In the genomic region with DNA sequence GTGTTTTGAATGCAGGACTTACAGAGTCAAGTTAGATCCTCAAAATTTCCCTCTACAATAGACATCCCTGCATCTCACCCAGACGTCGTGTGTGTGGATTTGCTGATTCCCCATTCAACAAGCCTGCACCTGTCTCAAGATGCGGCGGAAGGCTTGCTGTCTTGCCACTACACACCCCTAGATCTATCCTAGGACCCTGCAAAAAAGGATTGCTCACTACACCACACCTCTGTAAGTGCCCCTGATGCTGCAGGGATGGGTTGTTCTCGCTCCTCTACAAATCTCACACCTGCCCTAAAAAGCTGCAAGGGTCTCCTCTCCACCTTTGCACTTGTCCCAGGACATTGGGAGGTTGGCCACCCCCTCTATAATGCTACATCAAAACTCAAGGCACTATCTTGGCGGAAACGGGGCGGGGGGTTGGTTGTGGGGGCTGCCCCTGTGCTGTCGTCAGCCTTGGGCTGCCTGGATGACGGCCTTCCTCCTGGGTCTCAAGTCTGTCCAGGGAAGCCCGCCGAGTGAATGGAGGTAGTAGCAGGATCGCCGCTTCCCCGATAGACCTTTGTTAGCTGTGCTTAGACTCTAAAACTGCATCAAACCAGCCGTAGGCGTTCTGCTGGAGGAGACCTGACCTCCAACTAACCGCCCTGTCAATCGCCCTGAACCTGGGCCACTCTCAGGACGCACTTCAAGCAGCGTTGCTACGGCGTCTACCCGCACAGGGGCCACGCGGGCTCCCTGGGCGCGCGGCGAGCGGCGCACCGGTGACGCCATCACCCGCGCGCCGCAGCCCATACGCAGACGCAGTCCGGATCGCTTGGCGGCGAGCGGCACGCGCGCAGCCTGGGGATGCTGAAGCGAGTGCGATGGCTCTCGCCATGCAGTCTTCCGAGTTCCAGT, we compare ENCODE assay signal across 7 mouse cellular contexts. TPM values are rescaled to one million over a fixed set of nuclear protein-coding genes. Genes with fewer than 3 reads are reported as not detected.
A peak's percentile ranks its signal among the peaks of the same experiment; 100 is the strongest.
DNase-seq lines count a peak whose midpoint lies in the region; ATAC-seq and TF ChIP-seq lines count a peak whose summit lies in the region.

A gene (plus strand): TSS at position 492 of the 900 bp plus-strand sequence.
A gene (minus strand): TSS at position 741 of the 900 bp plus-strand sequence.

- H3K36me3 ChIP-seq in intestine, embryonic 16.5 days (ENCODE audit: control insufficient read depth, insufficient read depth, low read length) = no peaks in the 10 kb centered on the region
- H3K36me3 ChIP-seq in limb, embryonic 10.5 days = peaks cover 9% of the 10 kb centered on the region
- peaks cover 10% of the 10 kb centered on the region for H3K36me3 ChIP-seq in midbrain, embryonic 12.5 days
- no peaks in the 10 kb centered on the region for H3K36me3 ChIP-seq in small intestine, adult 2 months (ENCODE audit: control insufficient read depth, insufficient read depth, low read length)

- H3K27ac ChIP-seq in intestine, embryonic 16.5 days (ENCODE audit: low read length) = peak within 1 kb of the TSS; percentile 77
- H3K27ac ChIP-seq in limb, embryonic 10.5 days = peak within 1 kb of the TSS; percentile 93
- H3K27ac ChIP-seq in midbrain, embryonic 12.5 days (replicated peaks) = peak within 1 kb of the TSS; percentile 73
- H3K27ac ChIP-seq in small intestine, adult 2 months (ENCODE audit: insufficient read depth, low read depth, low read length) = 0 out of 2 replicates have a peak within 1 kb of the TSS, but pooled peaks have one; percentile 27

- TF ChIP-seq POLR2A in small intestine, adult 2 months (IDR thresholded peaks at IDR 0.05; ENCODE audit: low read depth, low read length) = peak; percentile 38; the same call in 1 of the 2 replicates

- peak within 1 kb of the TSS; percentile 97 for H3K4me3 ChIP-seq in intestine, embryonic 16.5 days (ENCODE audit: low read length)
- H3K4me3 ChIP-seq in limb, embryonic 10.5 days = peak within 1 kb of the TSS; percentile 85
- H3K4me3 ChIP-seq in midbrain, embryonic 12.5 days = peak within 1 kb of the TSS; percentile 91
- peak within 1 kb of the TSS; percentile 93 for H3K4me3 ChIP-seq in small intestine, adult 2 months (ENCODE audit: low read depth, low read length)

- TF ChIP-seq CTCF in small intestine, adult 2 months (IDR thresholded peaks at IDR 0.05; ENCODE audit: extremely low read depth, insufficient read length, insufficient replicate concordance, low read depth, low read length) = no peak

- peaks cover 19% of the 10 kb centered on the region for H3K4me1 ChIP-seq in intestine, embryonic 16.5 days (ENCODE audit: control insufficient read depth, insufficient read depth, low read length)
- peaks cover 29% of the 10 kb centered on the region for H3K4me1 ChIP-seq in limb, embryonic 10.5 days
- peaks cover 24% of the 10 kb centered on the region for H3K4me1 ChIP-seq in midbrain, embryonic 12.5 days
- no peaks in the 10 kb centered on the region; the same call in 1 of the 2 replicates for H3K4me1 ChIP-seq in small intestine, adult 2 months (ENCODE audit: control insufficient read depth, insufficient read depth, insufficient read length, low read length)

- WGBS in intestine, embryonic 16.5 days = 5% methylated on average over 52 of the region's 52 CpGs
- WGBS in limb, embryonic 10.5 days = 5% methylated on average over 52 of the region's 52 CpGs
- 6% methylated on average over 52 of the region's 52 CpGs for WGBS in midbrain, embryonic 12.5 days
- WGBS in small intestine, adult 2 months = 4% methylated on average over 52 of the region's 52 CpGs

- H3K4me2 ChIP-seq in intestine, embryonic 16.5 days (ENCODE audit: low read depth, low read length) = peak within 1 kb of the TSS; percentile 97
- H3K4me2 ChIP-seq in midbrain, embryonic 12.5 days (replicated peaks) = peak within 1 kb of the TSS; percentile 72

- no peaks in the 10 kb centered on the region for H3K9me3 ChIP-seq in intestine, embryonic 16.5 days (ENCODE audit: control insufficient read depth, low read length)
- no peaks in the 10 kb centered on the region for H3K9me3 ChIP-seq in limb, embryonic 10.5 days (replicated peaks)
- H3K9me3 ChIP-seq in midbrain, embryonic 12.5 days = no peaks in the 10 kb centered on the region

- peak; percentile 96 for ATAC-seq in intestine, embryonic 16.5 days
- ATAC-seq in midbrain, embryonic 12.5 days (ENCODE audit: low FRiP score, low read depth) = peak; percentile 93

- no peaks in the 10 kb centered on the region for H3K27me3 ChIP-seq in intestine, embryonic 16.5 days (replicated peaks; ENCODE audit: control insufficient read depth, insufficient read depth, low read length)
- H3K27me3 ChIP-seq in limb, embryonic 10.5 days (ENCODE audit: low read depth, poor library complexity, severe bottlenecking) = no peaks in the 10 kb centered on the region
- H3K27me3 ChIP-seq in midbrain, embryonic 12.5 days = 0 out of 2 replicates have a peak, but pooled peaks cover 5% of the 10 kb centered on the region
- no peaks in the 10 kb centered on the region for H3K27me3 ChIP-seq in small intestine, adult 2 months (ENCODE audit: control insufficient read depth, insufficient read depth, low read length)

- intact Hi-C loops in gastrocnemius, postnatal 14 days (cut with DNase I; ENCODE audit: low total_unique reads) = no loop called here

- peak within 1 kb of the TSS; percentile 89 for H3K9ac ChIP-seq in intestine, embryonic 16.5 days (ENCODE audit: low read depth, low read length)
- peak within 1 kb of the TSS; percentile 89 for H3K9ac ChIP-seq in midbrain, embryonic 12.5 days (replicated peaks)

- DNase-seq in adrenal gland, adult 2 months = peak; percentile 88
- DNase-seq in embryo, embryonic 10.5 days (ENCODE audit: low spot score) = peak; percentile 91
- DNase-seq in gastrocnemius, postnatal 14 days = peak; percentile 79
- peak; percentile 89 for DNase-seq in limb, embryonic 10.5 days (ENCODE audit: low spot score)

RNA-seq across cellular contexts. Expression of the first gene that starts in this region (rescaled TPM):
- 10 to 100 TPM; 23.6 to 23.7 TPM for total RNA-seq in adrenal gland, adult 2 months (2021)
- polyA plus RNA-seq in adrenal gland, adult 2 months (2012; rRNA removed) = 17.3 and 24.3 TPM in 2 replicates
- 10 to 100 TPM in 1 of 2 experiments, 1 to 10 TPM in 1; 9.3 to 12.8 TPM for total RNA-seq in gastrocnemius, postnatal 14 days (2021)
- polyA plus RNA-seq in intestine, embryonic 16.5 days (2015; fragmentation: Nextera tagmentation; extraction: Ambion mirVana) = 41.2 and 49.5 TPM in 2 replicates
- polyA plus RNA-seq in limb, embryonic 10.5 days (2016; fragmentation: Nextera tagmentation; extraction: Ambion mirVana) = 100 and 110 TPM in 2 replicates
- polyA plus RNA-seq in midbrain, embryonic 12.5 days (2016; fragmentation: Nextera tagmentation; extraction: Ambion mirVana) = 50.6 and 54.5 TPM in 2 replicates
- 2.7 and 2.8 TPM in 2 replicates for polyA plus RNA-seq in small intestine, adult 2 months (2012; rRNA removed)

RNA-seq across cellular contexts. Expression of the second gene that starts in this region (rescaled TPM):
- total RNA-seq in adrenal gland, adult 2 months (2021) = 1 to 10 TPM in 1 of 2 experiments, under 1 TPM in 1; 0.58 to 1.4 TPM
- not detected in 2 replicates for polyA plus RNA-seq in adrenal gland, adult 2 months (2012; rRNA removed)
- total RNA-seq in gastrocnemius, postnatal 14 days (2021) = 1 to 10 TPM; 1.4 to 1.6 TPM
- polyA plus RNA-seq in intestine, embryonic 16.5 days (2015; fragmentation: Nextera tagmentation; extraction: Ambion mirVana) = 0.15 and 0.53 TPM in 2 replicates
- 0.63 and 0.79 TPM in 2 replicates for polyA plus RNA-seq in limb, embryonic 10.5 days (2016; fragmentation: Nextera tagmentation; extraction: Ambion mirVana)
- polyA plus RNA-seq in midbrain, embryonic 12.5 days (2016; fragmentation: Nextera tagmentation; extraction: Ambion mirVana) = 0.62 and 0.66 TPM in 2 replicates
- 0.14 and 0.15 TPM in 2 replicates for polyA plus RNA-seq in small intestine, adult 2 months (2012; rRNA removed)

Comparison
In these comparisons a context has a peak if more than half of its experiments do, and no peak if none do; other contexts are left out.
1. Peak in every context shown above with its lines: DNase-seq, ATAC-seq, H3K4me3 ChIP-seq and H3K27ac ChIP-seq.
2. H3K27ac ChIP-seq: peak in every context shown above with its lines; median percentile 93 in limb, embryonic 10.5 days; 77 in intestine, embryonic 16.5 days; 73 in midbrain, embryonic 12.5 days; 27 in small intestine, adult 2 months.